Mouse (Mus musculus): ENCODE results near the gene Shank3. TPM values are rescaled to one million over a fixed set of nuclear protein-coding genes. Genes with fewer than 3 reads are reported as not detected.
A peak's percentile ranks its signal among the peaks of the same experiment; 100 is the strongest.

The Shank3 gene
- polyA plus RNA-seq, 1 experiment from 2014 or later: 1.8 TPM

DNA sequence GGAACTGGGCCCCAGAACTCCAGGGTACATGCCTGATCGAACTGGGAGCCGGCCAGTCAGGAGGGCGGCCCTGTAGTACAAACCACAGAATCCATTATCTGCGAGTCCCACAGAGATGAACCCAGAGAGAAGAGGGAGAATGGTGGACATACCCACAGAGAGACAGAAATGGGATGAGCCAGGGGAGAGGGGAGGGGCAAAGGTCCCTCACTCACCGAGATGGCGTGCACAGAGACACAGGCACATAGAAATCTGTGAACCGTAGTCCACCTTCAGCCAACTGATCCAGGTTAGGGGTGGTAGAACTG, 24.2 kb upstream of the Shank3 start:
- WGBS: 89% methylated on average over 7 of the region's 7 CpGs

GRCm38 (mm10) chr15:89475611-89476474, 23.6 kb upstream of the Shank3 start:
- peak; percentile 98 for DNase-seq (ENCODE audit: low spot score)
- 10% methylated on average over 43 of the region's 44 CpGs for WGBS
- no peaks in the 10 kb centered on the region for H3K9me3 ChIP-seq (ENCODE audit: low read length)
- TF ChIP-seq EP300 (IDR thresholded peaks at IDR 0.05) (no peak), CTCF (IDR thresholded peaks at IDR 0.05) (no peak)
- peak; percentile 97 for ATAC-seq
- peak overlapping the region; percentile 51 for H3K9ac ChIP-seq (replicated peaks; ENCODE audit: low read depth)
- no peaks in the 10 kb centered on the region for H3K36me3 ChIP-seq (ENCODE audit: insufficient read depth, low read length)
- H3K27me3 ChIP-seq (replicated peaks; ENCODE audit: insufficient read depth, low read length): no peaks in the 10 kb centered on the region
- peak overlapping the region; percentile 50 for H3K4me3 ChIP-seq (ENCODE audit: low read depth, low read length)
- H3K4me2 ChIP-seq (replicated peaks; ENCODE audit: low read depth, low read length): peak overlapping the region; percentile 88
- H3K27ac ChIP-seq (ENCODE audit: low read length): peak overlapping the region; percentile 86
- H3K4me1 ChIP-seq (ENCODE audit: insufficient read depth, low read depth, low read length): peaks cover 8% of the 10 kb centered on the region; the same call in 1 of the 2 replicates

More for the DNA sequence above, 24.2 kb upstream of the Shank3 start:
- no peak for ATAC-seq
- Histone ChIP-seq H3K27ac (ENCODE audit: low read length) (no peak overlapping the region), H3K4me3 (ENCODE audit: low read depth, low read length) (peak overlapping the region; percentile 50; the same call in 1 of the 2 replicates), H3K4me1 (ENCODE audit: insufficient read depth, low read depth, low read length) (peaks cover 8% of the 10 kb centered on the region; the same call in 1 of the 2 replicates), H3K27me3 (replicated peaks; ENCODE audit: insufficient read depth, low read length) (no peaks in the 10 kb centered on the region), H3K4me2 (replicated peaks; ENCODE audit: low read depth, low read length) (peak overlapping the region; percentile 88), H3K9ac (replicated peaks; ENCODE audit: low read depth) (peak overlapping the region; percentile 51; the same call in 1 of the 2 replicates), H3K9me3 (ENCODE audit: low read length) (no peaks in the 10 kb centered on the region), H3K36me3 (ENCODE audit: insufficient read depth, low read length) (no peaks in the 10 kb centered on the region)
- TF ChIP-seq CTCF (IDR thresholded peaks at IDR 0.05) (no peak), EP300 (IDR thresholded peaks at IDR 0.05) (no peak)
- DNase-seq (ENCODE audit: low spot score): no peak

GRCm38 (mm10) chr15:89476475-89476815, 23.0 kb upstream of the Shank3 start:
- no peaks in the 10 kb centered on the region for H3K36me3 ChIP-seq (ENCODE audit: insufficient read depth, low read length)
- TF ChIP-seq EP300 (IDR thresholded peaks at IDR 0.05) (no peak), CTCF (IDR thresholded peaks at IDR 0.05) (no peak)
- H3K9ac ChIP-seq (replicated peaks; ENCODE audit: low read depth): peak overlapping the region; percentile 51; the same call in 1 of the 2 replicates
- no peaks in the 10 kb centered on the region for H3K9me3 ChIP-seq (ENCODE audit: low read length)
- no peak for ATAC-seq
- H3K27ac ChIP-seq (ENCODE audit: low read length): peak overlapping the region; percentile 86
- H3K4me1 ChIP-seq (ENCODE audit: insufficient read depth, low read depth, low read length): peaks cover 8% of the 10 kb centered on the region; the same call in 1 of the 2 replicates
- DNase-seq (ENCODE audit: low spot score): no peak
- WGBS: 9% methylated on average over 5 of the region's 5 CpGs
- H3K27me3 ChIP-seq (replicated peaks; ENCODE audit: insufficient read depth, low read length): no peaks in the 10 kb centered on the region
- peak overlapping the region; percentile 50 for H3K4me3 ChIP-seq (ENCODE audit: low read depth, low read length)
- peak overlapping the region; percentile 88 for H3K4me2 ChIP-seq (replicated peaks; ENCODE audit: low read depth, low read length)

DNA sequence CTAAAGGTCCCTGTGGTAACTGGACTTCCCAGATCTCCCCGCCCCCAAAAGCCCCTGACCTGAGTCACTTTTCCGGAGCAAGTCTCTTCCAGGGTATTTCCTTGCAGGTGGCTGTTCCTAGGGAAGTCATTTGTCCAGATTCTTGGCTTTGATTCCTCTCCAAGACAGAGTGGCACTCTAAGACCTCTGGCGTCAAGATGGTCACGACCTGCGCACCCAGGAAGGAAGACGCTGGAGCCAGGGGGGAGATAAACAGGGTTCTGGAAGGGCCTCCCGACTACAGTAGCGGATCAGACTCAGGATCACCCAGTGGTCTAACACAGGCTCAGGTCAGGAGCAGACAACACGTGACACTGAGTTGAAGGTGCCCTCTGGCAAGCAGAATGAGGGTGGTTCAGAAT, 22.3 kb upstream of the Shank3 start, which contains the start of gene Arsa:
Arsa (minus strand) TSS at position 335 of the 401 bp plus-strand sequence.
- peak; percentile 10 for DNase-seq (ENCODE audit: low spot score)
- H3K4me1 ChIP-seq (ENCODE audit: insufficient read depth, low read depth, low read length): peaks cover 8% of the 10 kb centered on the region; the same call in 1 of the 2 replicates
- no peaks in the 10 kb centered on the region for H3K27me3 ChIP-seq (replicated peaks; ENCODE audit: insufficient read depth, low read length)
- no peaks in the 10 kb centered on the region for H3K9me3 ChIP-seq (ENCODE audit: low read length)
- H3K4me3 ChIP-seq (ENCODE audit: low read depth, low read length): peak within 1 kb of the TSS; percentile 50
- ATAC-seq: no peak
- H3K36me3 ChIP-seq (ENCODE audit: insufficient read depth, low read length): no peaks in the 10 kb centered on the region
- TF ChIP-seq CTCF (IDR thresholded peaks at IDR 0.05) (no peak), EP300 (IDR thresholded peaks at IDR 0.05) (peak; percentile 63; the same call in 1 of the 2 replicates)
- H3K9ac ChIP-seq (replicated peaks; ENCODE audit: low read depth): peak within 1 kb of the TSS; percentile 51; the same call in 1 of the 2 replicates
- WGBS: 23% methylated on average over 9 of the region's 9 CpGs
- H3K27ac ChIP-seq (ENCODE audit: low read length): peak within 1 kb of the TSS; percentile 86
- peak within 1 kb of the TSS; percentile 88 for H3K4me2 ChIP-seq (replicated peaks; ENCODE audit: low read depth, low read length)

GRCm38 (mm10) chr15:89477806-89478205, 21.6 kb upstream of the Shank3 start:
- Histone ChIP-seq H3K27ac (ENCODE audit: low read length) (no peak overlapping the region), H3K4me2 (replicated peaks; ENCODE audit: low read depth, low read length) (no peak overlapping the region), H3K36me3 (ENCODE audit: insufficient read depth, low read length) (no peaks in the 10 kb centered on the region), H3K27me3 (replicated peaks; ENCODE audit: insufficient read depth, low read length) (no peaks in the 10 kb centered on the region), H3K4me1 (ENCODE audit: insufficient read depth, low read depth, low read length) (peaks cover 8% of the 10 kb centered on the region; the same call in 1 of the 2 replicates), H3K4me3 (ENCODE audit: low read depth, low read length) (no peak overlapping the region), H3K9ac (replicated peaks; ENCODE audit: low read depth) (no peak overlapping the region), H3K9me3 (ENCODE audit: low read length) (no peaks in the 10 kb centered on the region)
- DNase-seq (ENCODE audit: low spot score): no peak
- WGBS: 53% methylated on average over 8 of the region's 8 CpGs
- TF ChIP-seq EP300 (IDR thresholded peaks at IDR 0.05) (no peak), CTCF (IDR thresholded peaks at IDR 0.05) (no peak)
- no peak for ATAC-seq

GRCm38 (mm10) chr15:89478622-89479021, 20.8 kb upstream of the Shank3 start:
- H3K9me3 ChIP-seq (ENCODE audit: low read length): no peaks in the 10 kb centered on the region
- H3K9ac ChIP-seq (replicated peaks; ENCODE audit: low read depth): no peak overlapping the region
- WGBS: 84% methylated on average over 3 of the region's 3 CpGs
- no peak overlapping the region for H3K4me3 ChIP-seq (ENCODE audit: low read depth, low read length)
- TF ChIP-seq EP300 (IDR thresholded peaks at IDR 0.05) (no peak), CTCF (IDR thresholded peaks at IDR 0.05) (no peak)
- H3K4me1 ChIP-seq (ENCODE audit: insufficient read depth, low read depth, low read length): peaks cover 8% of the 10 kb centered on the region; the same call in 1 of the 2 replicates
- H3K27me3 ChIP-seq (replicated peaks; ENCODE audit: insufficient read depth, low read length): no peaks in the 10 kb centered on the region
- no peak overlapping the region for H3K4me2 ChIP-seq (replicated peaks; ENCODE audit: low read depth, low read length)
- no peak overlapping the region for H3K27ac ChIP-seq (ENCODE audit: low read length)
- DNase-seq (ENCODE audit: low spot score): no peak
- no peak for ATAC-seq
- no peaks in the 10 kb centered on the region for H3K36me3 ChIP-seq (ENCODE audit: insufficient read depth, low read length)
